In the genomic region with DNA sequence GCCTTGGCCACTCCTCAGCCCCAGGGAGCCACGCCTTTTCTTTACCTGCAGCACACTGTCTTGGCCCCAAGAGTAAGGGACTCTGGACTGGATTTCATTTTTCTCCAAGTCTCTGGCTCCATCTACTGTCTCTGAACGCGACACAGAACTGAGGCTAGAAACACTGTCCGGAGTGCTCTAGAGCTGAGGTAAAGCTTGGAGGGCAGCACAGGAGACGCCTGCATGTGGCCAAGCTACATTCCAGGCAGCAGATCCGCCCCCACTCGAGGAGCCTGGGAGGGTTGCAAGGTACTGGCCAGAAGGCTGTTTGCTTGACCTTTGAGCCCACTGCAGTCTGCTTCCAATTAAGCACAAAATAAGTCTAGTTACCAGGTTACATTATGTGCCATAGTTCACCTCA, we compare ENCODE assay signal across 7 mouse cellular contexts.
DNase-seq lines count a peak whose midpoint lies in the region; ATAC-seq lines count a peak whose summit lies in the region.

No protein-coding gene starts in this region.

- H3K4me2 ChIP-seq in midbrain, embryonic 11.5 days, result no peak overlapping the region
- no peak overlapping the region for H3K4me2 ChIP-seq in midbrain, embryonic 16.5 days (ENCODE audit: low read length)
- H3K4me2 ChIP-seq in kidney, embryonic 16.5 days (replicated peaks; ENCODE audit: low read depth, low read length), result no peak overlapping the region

- no peaks in the 10 kb centered on the region for H3K36me3 ChIP-seq in midbrain, embryonic 11.5 days (ENCODE audit: control insufficient read depth, insufficient read depth, low read length)
- no peaks in the 10 kb centered on the region for H3K36me3 ChIP-seq in midbrain, embryonic 16.5 days (ENCODE audit: control insufficient read depth, insufficient read depth, low read length)
- H3K36me3 ChIP-seq in kidney, embryonic 16.5 days (ENCODE audit: insufficient read depth, low read length), result no peaks in the 10 kb centered on the region

- no peaks in the 10 kb centered on the region for H3K9me3 ChIP-seq in midbrain, embryonic 11.5 days (ENCODE audit: control insufficient read depth, low read length)
- H3K9me3 ChIP-seq in midbrain, embryonic 16.5 days (replicated peaks; ENCODE audit: control insufficient read depth, low read length, poor library complexity, severe bottlenecking), result no peaks in the 10 kb centered on the region
- no peaks in the 10 kb centered on the region; the same call in 1 of the 2 replicates for H3K9me3 ChIP-seq in kidney, embryonic 16.5 days (ENCODE audit: low read length)

- no peak overlapping the region for H3K9ac ChIP-seq in midbrain, embryonic 11.5 days (ENCODE audit: low read length)
- no peak overlapping the region for H3K9ac ChIP-seq in midbrain, embryonic 16.5 days (ENCODE audit: low read depth, low read length)
- H3K9ac ChIP-seq in kidney, embryonic 16.5 days (replicated peaks; ENCODE audit: low read length), result no peak overlapping the region

- no peak overlapping the region for H3K4me3 ChIP-seq in midbrain, embryonic 11.5 days (ENCODE audit: low read depth, low read length)
- H3K4me3 ChIP-seq in midbrain, embryonic 16.5 days (ENCODE audit: low read depth, low read length), result no peak overlapping the region
- H3K4me3 ChIP-seq in kidney, embryonic 16.5 days (ENCODE audit: low read length), result no peak overlapping the region

- no peak overlapping the region for H3K27ac ChIP-seq in midbrain, embryonic 11.5 days (ENCODE audit: low read depth, low read length)
- H3K27ac ChIP-seq in midbrain, embryonic 16.5 days (ENCODE audit: low read length), result no peak overlapping the region
- H3K27ac ChIP-seq in kidney, embryonic 16.5 days (ENCODE audit: low read length), result no peak overlapping the region

- DNase-seq in midbrain, embryonic 11.5 days (ENCODE audit: low spot score, missing footprints), result peak; percentile 73
- DNase-seq in embryo, embryonic 9.5 days (ENCODE audit: extremely low spot score), result peak; percentile 64
- no peak for DNase-seq in spleen, postnatal 4 days (ENCODE audit: low spot score in 2 of 2)

- no peaks in the 10 kb centered on the region for H3K27me3 ChIP-seq in midbrain, embryonic 11.5 days (ENCODE audit: control insufficient read depth, insufficient read depth, low read length)
- H3K27me3 ChIP-seq in midbrain, embryonic 16.5 days (ENCODE audit: control insufficient read depth, insufficient read depth, low read depth, low read length), result no peaks in the 10 kb centered on the region
- H3K27me3 ChIP-seq in kidney, embryonic 16.5 days (ENCODE audit: insufficient read depth, low read length), result no peaks in the 10 kb centered on the region

- WGBS in midbrain, embryonic 11.5 days, result 63% methylated on average over 7 of the region's 7 CpGs
- WGBS in midbrain, embryonic 16.5 days, result 65% methylated on average over 7 of the region's 7 CpGs
- WGBS in kidney, embryonic 16.5 days, result 19% methylated on average over 7 of the region's 7 CpGs

- no peaks in the 10 kb centered on the region; the same call in 1 of the 2 replicates for H3K4me1 ChIP-seq in midbrain, embryonic 11.5 days (ENCODE audit: control insufficient read depth, insufficient read depth, low read length)
- H3K4me1 ChIP-seq in midbrain, embryonic 16.5 days (ENCODE audit: control insufficient read depth, insufficient read depth, low read length), result no peaks in the 10 kb centered on the region
- peaks cover 12% of the 10 kb centered on the region for H3K4me1 ChIP-seq in kidney, embryonic 16.5 days (ENCODE audit: insufficient read depth, low read length)

- ATAC-seq in midbrain, embryonic 11.5 days (ENCODE audit: low FRiP score), result no peak
- ATAC-seq in midbrain, embryonic 16.5 days, result no peak
- ATAC-seq in kidney, embryonic 16.5 days (ENCODE audit: low FRiP score, low TSS enrichment), result peak; percentile 90
- 0 out of 2 replicates have a peak, but pooled peaks have one; percentile 31 for ATAC-seq in megakaryocyte progenitor cell, adult 5-6 weeks (replicated peaks; ENCODE audit: poor library complexity)
- ATAC-seq in cerebellum, adult (ENCODE audit: insufficient number of reproducible peaks, low FRiP score, low TSS enrichment), result no peak

Comparison
In these comparisons a context has a peak if more than half of its experiments do, and no peak if none do; other contexts are left out.
1. ATAC-seq: peak in kidney, embryonic 16.5 days (single experiment) and megakaryocyte progenitor cell, adult 5-6 weeks (single experiment); none in midbrain, embryonic 11.5 days (single experiment), midbrain, embryonic 16.5 days (single experiment) and cerebellum, adult (single experiment).
2. DNase-seq: peak in midbrain, embryonic 11.5 days (single experiment) and embryo, embryonic 9.5 days (single experiment); none in spleen, postnatal 4 days (0 of 2).